Mouse (Mus musculus): ENCODE measurements at regions not wholly inside any gene's neighbourhood (a gene's known extent, or its start where the extent isn't known, plus 50 kb on each side); places are given as distances from the start of the nearest gene placed in this dataset.

- 17% methylated on average over 15 of the region's 15 CpGs for WGBS
- no peaks in the 10 kb centered on the region for H3K9me3 ChIP-seq
- no peak; the same call in 1 of the 2 replicates for ATAC-seq (replicated peaks)
Observed at GRCm38 (mm10) chr2:166489041-166489872, 224.4 kb downstream of the Prex1 start.

GRCm38 (mm10) chr2:166487688-166488087 is 225.9 kb downstream of the Prex1 start:
- 74% methylated on average over 15 of the region's 15 CpGs for WGBS
- Histone ChIP-seq H3K4me2 (replicated peaks) (no peak overlapping the region), H3K9ac (replicated peaks) (no peak overlapping the region), H3K27ac (replicated peaks) (no peak overlapping the region), H3K36me3 (no peaks in the 10 kb centered on the region), H3K27me3 (no peaks in the 10 kb centered on the region), H3K9me3 (no peaks in the 10 kb centered on the region), H3K4me3 (no peak overlapping the region), H3K4me1 (peaks cover 27% of the 10 kb centered on the region)
- 0 out of 2 replicates have a peak, but pooled peaks have one; percentile 9 for ATAC-seq (replicated peaks)

More at GRCm38 (mm10) chr2:166489041-166489872, 224.4 kb downstream of the Prex1 start:
- Histone ChIP-seq H3K4me3 (no peak overlapping the region), H3K4me2 (replicated peaks) (no peak overlapping the region), H3K36me3 (no peaks in the 10 kb centered on the region), H3K27ac (replicated peaks) (no peak overlapping the region), H3K4me1 (peaks cover 27% of the 10 kb centered on the region), H3K27me3 (no peaks in the 10 kb centered on the region), H3K9ac (replicated peaks) (no peak overlapping the region)

- Histone ChIP-seq H3K36me3 (no peaks in the 10 kb centered on the region), H3K4me1 (peaks cover 27% of the 10 kb centered on the region), H3K27me3 (no peaks in the 10 kb centered on the region), H3K4me3 (no peak overlapping the region), H3K9me3 (no peaks in the 10 kb centered on the region), H3K27ac (replicated peaks) (no peak overlapping the region), H3K4me2 (replicated peaks) (no peak overlapping the region), H3K9ac (replicated peaks) (no peak overlapping the region)
- 82% methylated on average over 4 of the region's 4 CpGs for WGBS
- no peak for ATAC-seq (replicated peaks)
Observed at GRCm38 (mm10) chr2:166485788-166486187, 227.8 kb downstream of the Prex1 start.

- WGBS = 89% methylated on average over 6 of the region's 6 CpGs
- peaks cover 27% of the 10 kb centered on the region for H3K4me1 ChIP-seq
- H3K4me3 ChIP-seq = no peak overlapping the region
- H3K9ac ChIP-seq (replicated peaks) = no peak overlapping the region
- H3K27ac ChIP-seq (replicated peaks) = no peak overlapping the region
- no peaks in the 10 kb centered on the region for H3K36me3 ChIP-seq
- no peaks in the 10 kb centered on the region for H3K9me3 ChIP-seq
- ATAC-seq (replicated peaks) = no peak
- no peaks in the 10 kb centered on the region for H3K27me3 ChIP-seq
- H3K4me2 ChIP-seq (replicated peaks) = no peak overlapping the region
Observed at GRCm38 (mm10) chr2:166485361-166485760, 228.3 kb downstream of the Prex1 start.

GRCm38 (mm10) chr2:166483617-166484319 is 229.9 kb downstream of the Prex1 start:
- Histone ChIP-seq H3K27ac (replicated peaks) (no peak overlapping the region), H3K4me1 (peaks cover 19% of the 10 kb centered on the region)

GRCm38 (mm10) chr2:166482720-166483616 is 230.7 kb downstream of the Prex1 start:
- Histone ChIP-seq H3K4me3 (no peak overlapping the region), H3K36me3 (no peaks in the 10 kb centered on the region), H3K4me2 (replicated peaks) (no peak overlapping the region), H3K9ac (replicated peaks) (no peak overlapping the region), H3K27ac (replicated peaks) (no peak overlapping the region), H3K27me3 (no peaks in the 10 kb centered on the region), H3K9me3 (no peaks in the 10 kb centered on the region), H3K4me1 (peaks cover 12% of the 10 kb centered on the region)
- WGBS = 53% methylated on average over 14 of the region's 14 CpGs
- ATAC-seq (replicated peaks) = no peak

More at GRCm38 (mm10) chr2:166483617-166484319, 229.9 kb downstream of the Prex1 start:
- 84% methylated on average over 6 of the region's 6 CpGs for WGBS
- Histone ChIP-seq H3K36me3 (no peaks in the 10 kb centered on the region), H3K9me3 (no peaks in the 10 kb centered on the region), H3K27me3 (no peaks in the 10 kb centered on the region), H3K9ac (replicated peaks) (no peak overlapping the region), H3K4me2 (replicated peaks) (no peak overlapping the region), H3K4me3 (no peak overlapping the region)
- ATAC-seq (replicated peaks) = no peak

- Histone ChIP-seq H3K9me3 (no peaks in the 10 kb centered on the region), H3K9ac (replicated peaks) (no peak overlapping the region), H3K27ac (replicated peaks) (no peak overlapping the region), H3K36me3 (no peaks in the 10 kb centered on the region), H3K4me2 (replicated peaks) (no peak overlapping the region), H3K27me3 (no peaks in the 10 kb centered on the region), H3K4me1 (peaks cover under 1% of the 10 kb centered on the region; the same call in 1 of the 2 replicates), H3K4me3 (no peak overlapping the region)
- ATAC-seq (replicated peaks) = no peak
- 92% methylated on average over 7 of the region's 7 CpGs for WGBS
Observed at GRCm38 (mm10) chr2:166481774-166482173, 231.9 kb downstream of the Prex1 start.

- Histone ChIP-seq H3K27me3 (no peaks in the 10 kb centered on the region), H3K4me2 (replicated peaks) (no peak overlapping the region), H3K27ac (replicated peaks) (no peak overlapping the region), H3K4me1 (no peaks in the 10 kb centered on the region), H3K9me3 (no peaks in the 10 kb centered on the region), H3K9ac (replicated peaks) (no peak overlapping the region), H3K36me3 (no peaks in the 10 kb centered on the region), H3K4me3 (no peak overlapping the region)
- ATAC-seq (replicated peaks) = no peak
- 94% methylated on average over 6 of the region's 6 CpGs for WGBS
Observed at GRCm38 (mm10) chr2:166481362-166481761, 232.3 kb downstream of the Prex1 start.

- Histone ChIP-seq H3K36me3 (no peaks in the 10 kb centered on the region), H3K4me1 (no peaks in the 10 kb centered on the region), H3K4me3 (no peak overlapping the region), H3K27ac (replicated peaks) (no peak overlapping the region), H3K9me3 (no peaks in the 10 kb centered on the region), H3K4me2 (replicated peaks) (no peak overlapping the region), H3K27me3 (no peaks in the 10 kb centered on the region), H3K9ac (replicated peaks) (no peak overlapping the region)
- no peak for ATAC-seq (replicated peaks)
- WGBS = 84% methylated on average over 5 of the region's 5 CpGs
Observed at GRCm38 (mm10) chr2:166480883-166481282, 232.7 kb downstream of the Prex1 start.

- no peaks in the 10 kb centered on the region for H3K27me3 ChIP-seq
- peaks cover 13% of the 10 kb centered on the region for H3K4me1 ChIP-seq
- 90% methylated on average over 6 of the region's 6 CpGs for WGBS
- H3K4me3 ChIP-seq = no peak overlapping the region
- H3K36me3 ChIP-seq = no peaks in the 10 kb centered on the region
- H3K9ac ChIP-seq (replicated peaks) = no peak overlapping the region
- no peak overlapping the region for H3K4me2 ChIP-seq (replicated peaks)
- ATAC-seq (replicated peaks) = no peak
- no peak overlapping the region for H3K27ac ChIP-seq (replicated peaks)
- no peaks in the 10 kb centered on the region for H3K9me3 ChIP-seq
Observed at GRCm38 (mm10) chr2:166476953-166477352, 236.7 kb downstream of the Prex1 start.

GRCm38 (mm10) chr2:166475624-166476023 is 238.0 kb downstream of the Prex1 start:
- Histone ChIP-seq H3K4me1 (peaks cover 23% of the 10 kb centered on the region), H3K36me3 (no peaks in the 10 kb centered on the region), H3K4me2 (replicated peaks) (no peak overlapping the region), H3K9ac (replicated peaks) (no peak overlapping the region), H3K9me3 (no peaks in the 10 kb centered on the region), H3K4me3 (no peak overlapping the region), H3K27me3 (no peaks in the 10 kb centered on the region), H3K27ac (replicated peaks) (no peak overlapping the region)
- ATAC-seq (replicated peaks) = no peak
- 77% methylated on average over 4 of the region's 4 CpGs for WGBS

Data from forebrain, embryonic 15.5 days (tissue).